Mouse (Mus musculus): ENCODE measurements around the gene Grik3.

Grik3 gene

GRCm38 (mm10) chr4:125640921-125641663, 150.6 kb downstream of the Grik3 start:
- no peak for DNase-seq (ENCODE audit: low spot score in 2 of 2)

DNA sequence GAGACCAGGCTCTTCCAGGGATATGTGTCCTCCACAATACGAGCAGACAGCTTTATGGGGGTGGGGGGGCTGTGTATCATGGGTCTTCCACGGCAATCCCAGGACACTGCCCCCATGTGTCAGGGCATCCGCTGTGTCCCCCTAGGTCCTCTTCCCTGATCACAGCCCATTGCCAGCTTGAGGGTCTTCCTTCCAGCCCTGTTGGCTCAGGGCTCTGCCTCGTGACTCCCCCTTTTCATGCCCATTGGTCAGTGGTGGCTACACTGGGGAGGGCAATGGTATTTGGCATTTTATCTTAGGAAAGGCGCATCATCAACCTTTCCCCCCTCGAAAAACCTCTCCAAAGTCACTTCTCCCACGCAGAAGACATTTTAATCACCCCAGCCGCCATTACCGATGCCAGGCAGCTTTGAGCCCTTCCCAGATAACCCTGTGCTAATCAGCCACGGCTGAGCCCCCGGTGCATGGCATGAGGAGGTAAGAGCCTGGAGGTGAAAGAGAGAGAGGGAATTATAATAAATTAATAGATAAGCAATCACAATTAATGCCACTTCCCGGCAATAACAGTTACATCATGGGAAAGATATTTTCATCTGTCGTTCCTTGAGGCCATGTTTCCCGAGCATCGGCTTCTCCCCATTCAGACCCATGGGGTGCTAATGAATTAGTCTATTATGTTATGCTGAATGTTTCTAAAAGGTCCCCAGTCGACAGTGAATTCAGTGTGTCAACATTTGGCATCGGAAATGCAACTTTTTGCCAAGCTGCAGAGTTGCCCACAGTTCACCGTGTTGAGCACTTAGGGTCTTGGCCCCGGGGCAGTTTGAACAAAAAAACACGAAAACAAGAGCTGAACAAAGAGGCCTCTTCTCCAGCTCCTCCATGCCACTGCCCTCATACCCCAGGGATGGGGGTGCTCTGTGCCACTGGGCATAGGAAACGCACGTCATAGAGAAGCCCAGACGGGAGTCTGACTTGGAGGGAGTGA, 154.4 kb downstream of the Grik3 start:
- no peak for DNase-seq (ENCODE audit: low spot score in 2 of 2)

GRCm38 (mm10) chr4:125651676-125652246, 161.3 kb downstream of the Grik3 start:
- DNase-seq (ENCODE audit: low spot score in 2 of 2), result no peak

DNA sequence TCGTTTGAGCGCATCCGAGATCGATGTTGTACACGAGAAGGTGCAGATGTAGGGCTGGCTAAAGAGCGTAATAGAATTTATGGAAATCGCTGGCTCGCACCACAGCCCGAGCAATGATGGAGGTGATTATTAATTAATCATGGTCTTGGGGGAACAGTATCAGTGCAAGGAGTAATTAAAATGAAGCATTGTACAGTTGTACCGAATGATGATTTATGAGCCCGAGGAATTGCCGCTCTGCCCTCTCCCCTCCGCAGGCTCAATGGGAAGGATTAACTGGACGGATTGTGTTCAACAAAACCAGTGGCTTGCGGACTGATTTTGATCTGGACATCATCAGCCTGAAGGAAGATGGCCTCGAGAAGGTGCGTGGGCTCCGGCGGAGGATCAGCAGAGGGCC, 165.5 kb downstream of the Grik3 start:
- no peak for DNase-seq (ENCODE audit: low spot score in 2 of 2)

DNA sequence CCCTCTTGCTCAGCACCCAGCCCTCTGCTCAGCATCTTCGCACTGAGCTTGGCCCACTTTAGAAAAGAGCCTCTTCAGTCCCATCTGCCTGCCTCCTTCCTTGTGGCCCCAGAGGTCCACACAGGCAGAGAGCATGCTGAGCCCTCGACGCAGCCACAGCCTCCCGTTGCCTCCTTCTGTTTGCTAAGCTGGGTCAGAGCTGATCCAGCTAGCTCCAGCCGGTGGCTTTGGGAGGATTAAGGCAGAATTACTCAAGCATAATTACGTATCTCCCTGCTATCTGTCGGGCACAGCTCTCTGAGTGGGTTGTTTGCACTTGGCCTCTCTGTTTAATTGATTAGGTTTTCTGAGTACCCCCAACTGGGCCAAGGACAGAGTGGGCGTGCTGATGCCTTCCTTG, 167.9 kb downstream of the Grik3 start:
- DNase-seq (ENCODE audit: low spot score in 2 of 2), result no peak

DNA sequence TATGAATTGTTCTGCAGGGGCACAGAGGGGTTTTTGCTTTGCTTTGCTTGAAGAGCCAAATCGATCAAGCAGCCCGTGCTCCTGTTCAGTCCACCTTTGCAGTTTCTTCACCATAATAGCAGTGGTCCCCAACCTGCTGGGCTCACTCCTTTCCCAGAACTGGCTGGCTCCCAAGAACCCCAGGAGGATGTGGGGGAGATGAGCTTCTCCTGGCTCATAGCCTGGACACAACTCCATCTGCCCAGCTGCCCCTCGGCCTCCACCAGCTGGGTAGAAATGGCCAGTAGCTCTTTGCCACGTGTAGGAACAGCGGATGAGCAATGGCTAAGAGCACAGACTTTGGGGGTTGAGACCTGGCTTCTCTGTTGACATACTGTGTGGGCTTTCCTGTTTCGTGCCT, 171.5 kb downstream of the Grik3 start:
- DNase-seq (ENCODE audit: low spot score in 2 of 2), result no peak

- no peak for DNase-seq (ENCODE audit: low spot score in 2 of 2)
Observed at GRCm38 (mm10) chr4:125663262-125663661, 172.8 kb downstream of the Grik3 start.

DNA sequence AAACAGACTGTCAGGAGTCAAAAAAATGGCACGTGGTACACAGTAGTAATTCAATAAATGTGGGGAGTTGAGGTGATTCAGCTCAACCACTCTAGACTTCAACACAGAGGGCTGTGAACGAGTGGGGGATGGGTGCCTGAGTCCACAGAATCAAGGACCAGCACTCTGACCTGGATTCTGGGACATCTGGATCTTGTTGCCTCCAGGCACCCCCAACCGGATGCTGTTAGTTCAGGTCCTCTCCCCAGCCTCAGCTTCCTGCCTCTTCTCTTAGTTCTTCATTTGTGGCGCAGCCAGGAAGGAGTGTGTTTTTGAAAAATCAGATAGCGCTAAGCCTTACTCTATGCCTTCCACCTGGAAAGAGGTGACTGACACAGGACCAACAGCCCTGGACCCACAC, 175.5 kb downstream of the Grik3 start:
- no peak for DNase-seq (ENCODE audit: low spot score in 2 of 2)

DNA sequence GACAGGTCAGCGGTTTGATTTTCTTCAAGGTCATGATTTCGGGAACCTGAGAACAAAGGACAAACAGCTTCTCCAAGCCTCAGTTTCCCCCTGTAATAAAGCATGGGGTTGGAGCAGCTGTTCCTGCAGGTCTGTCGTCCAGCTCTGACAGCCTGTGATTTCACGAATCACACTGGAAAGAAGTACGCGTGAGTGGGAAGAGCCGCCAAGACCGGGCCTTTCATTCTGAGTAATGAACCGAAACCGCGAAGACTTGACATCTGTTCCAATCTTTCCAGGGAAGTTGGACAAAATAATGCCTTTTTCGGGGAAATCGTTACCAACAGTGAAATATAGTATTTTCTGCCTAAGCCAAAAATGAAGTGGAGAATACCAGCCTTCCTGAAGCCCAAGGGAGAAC, 191.5 kb downstream of the Grik3 start:
- DNase-seq (ENCODE audit: low spot score in 2 of 2), result no peak

- DNase-seq (ENCODE audit: low spot score in 2 of 2), result no peak
Observed at GRCm38 (mm10) chr4:125687078-125687477, 196.6 kb downstream of the Grik3 start.

- DNase-seq (ENCODE audit: low spot score in 2 of 2), result no peak
Observed at GRCm38 (mm10) chr4:125695431-125695830, 204.9 kb downstream of the Grik3 start.

DNA sequence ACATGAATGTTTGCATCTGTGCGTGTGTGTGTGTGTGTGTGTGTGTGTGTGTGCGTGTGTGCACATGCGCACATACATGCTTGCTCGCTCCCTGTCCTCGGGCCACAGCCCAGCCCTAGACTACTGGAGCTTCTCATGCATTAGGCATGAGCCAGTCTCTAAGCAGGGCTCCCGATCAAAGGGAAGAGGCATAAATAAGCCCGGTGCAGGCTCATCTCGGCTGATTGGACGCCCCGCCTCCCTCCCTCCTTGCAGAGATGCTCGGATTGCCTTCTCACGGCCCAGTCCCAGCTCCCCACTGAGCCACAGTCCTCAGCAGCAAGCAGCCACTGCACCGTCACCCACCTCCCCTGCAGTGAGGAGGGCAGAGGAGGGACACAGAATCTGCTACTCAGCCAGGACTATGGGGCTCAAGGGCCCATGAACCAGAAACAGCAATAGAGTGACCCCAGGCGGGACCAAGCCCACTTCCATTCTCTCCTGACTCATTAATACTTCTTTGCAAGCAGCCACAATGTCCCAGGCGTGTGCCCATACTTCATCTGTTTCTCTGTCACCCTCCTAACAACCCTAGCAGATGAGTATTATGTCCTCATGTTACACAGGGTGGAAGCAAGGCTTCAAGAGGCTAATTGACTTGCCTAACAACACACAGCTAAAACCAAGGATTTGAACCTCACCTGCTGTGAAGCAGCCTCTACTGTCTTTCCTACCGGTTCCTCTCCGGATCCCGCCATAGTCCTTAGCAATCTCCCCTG, 205.9 kb downstream of the Grik3 start:
- no peak for DNase-seq (ENCODE audit: low spot score in 2 of 2)

DNA sequence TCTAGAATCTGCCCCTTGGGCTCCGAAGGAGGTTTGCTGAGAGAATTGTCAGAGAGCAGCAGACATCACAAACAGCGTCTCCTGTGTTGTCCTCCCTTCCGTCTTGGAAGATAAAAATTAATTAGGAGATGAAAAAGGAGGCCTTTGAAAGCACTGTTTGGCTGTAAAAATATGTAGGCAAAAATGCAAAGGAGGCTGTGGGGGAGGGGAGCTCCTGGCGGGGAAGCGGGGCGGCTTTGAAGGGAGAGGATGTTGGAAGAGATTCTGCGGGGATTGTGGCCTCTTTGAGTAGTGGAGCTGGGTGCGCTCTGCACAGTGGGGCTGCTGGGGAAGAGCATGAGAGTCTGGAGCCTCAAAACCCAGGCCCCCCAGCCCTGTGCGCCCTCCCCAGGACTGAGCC, 207.1 kb downstream of the Grik3 start:
- no peak for DNase-seq (ENCODE audit: low spot score in 2 of 2)

DNA sequence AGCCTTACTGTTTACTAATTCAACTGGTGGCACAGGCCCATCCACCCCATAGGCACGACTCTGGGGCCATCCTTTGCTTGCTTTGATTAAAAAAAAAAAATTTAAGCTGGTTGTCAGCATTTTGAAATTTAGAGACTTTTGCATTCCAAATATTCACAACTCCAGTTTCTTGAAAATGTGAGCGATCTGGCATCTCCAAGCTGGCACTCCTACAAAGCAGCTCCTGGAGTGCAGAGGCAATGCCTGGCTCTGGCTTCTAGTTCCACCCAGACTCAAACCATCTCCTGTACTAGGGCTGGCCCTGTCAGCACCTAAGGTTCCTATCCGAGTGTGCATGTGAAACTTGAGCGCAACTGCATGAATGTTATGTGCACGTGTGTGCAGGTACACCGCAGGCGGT, 208.6 kb downstream of the Grik3 start:
- DNase-seq (ENCODE audit: low spot score in 2 of 2), result no peak

DNA sequence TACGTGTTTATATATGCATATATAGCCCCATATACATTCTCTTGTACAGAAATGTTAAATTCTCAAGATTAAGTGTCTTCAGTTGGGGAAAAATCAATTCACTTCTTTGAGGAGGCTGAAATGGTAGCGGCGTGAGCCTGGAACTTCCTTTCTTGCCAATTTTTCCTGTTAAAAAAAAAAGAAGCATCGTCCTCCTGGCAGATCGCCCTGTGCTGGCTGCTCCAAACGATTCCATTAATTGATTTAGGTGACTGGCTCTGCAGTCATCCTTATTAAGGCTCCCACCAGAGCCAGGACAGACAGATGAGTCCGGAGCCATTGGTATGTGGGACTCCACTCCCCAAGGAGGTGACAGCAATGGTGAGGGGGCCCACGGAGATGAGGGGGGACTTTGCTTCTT, 209.8 kb downstream of the Grik3 start:
- DNase-seq (ENCODE audit: low spot score in 2 of 2), result no peak

- DNase-seq (ENCODE audit: low spot score in 2 of 2), result no peak
Observed at GRCm38 (mm10) chr4:125702607-125703309, 212.3 kb downstream of the Grik3 start.

DNA sequence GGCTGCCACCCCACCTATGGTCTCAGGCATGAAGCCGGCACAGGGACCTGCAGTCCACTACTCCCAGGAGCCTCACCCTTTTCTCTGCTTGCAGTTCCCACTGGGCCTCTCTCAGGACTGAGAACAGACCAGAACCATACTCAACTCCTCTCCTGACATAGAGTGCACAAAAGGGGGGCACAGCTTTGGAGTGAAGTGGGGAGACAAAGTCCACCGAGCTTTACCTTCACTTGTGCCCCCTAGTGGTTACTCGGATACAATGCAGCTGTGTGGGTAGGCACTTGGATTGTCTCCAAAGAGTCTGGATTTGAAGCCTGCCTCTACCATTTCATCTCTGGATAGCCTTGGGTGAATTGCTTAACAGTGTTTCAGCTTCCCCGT, 212.8 kb downstream of the Grik3 start:
- DNase-seq (ENCODE audit: low spot score in 2 of 2), result peak in 1 of 2 experiments; percentile 3

- no peak for DNase-seq (ENCODE audit: low spot score in 2 of 2)
Observed at GRCm38 (mm10) chr4:125705746-125706145, 215.2 kb downstream of the Grik3 start.

- DNase-seq (ENCODE audit: low spot score in 2 of 2), result no peak
Observed at GRCm38 (mm10) chr4:125709716-125710115, 219.2 kb downstream of the Grik3 start.

DNA sequence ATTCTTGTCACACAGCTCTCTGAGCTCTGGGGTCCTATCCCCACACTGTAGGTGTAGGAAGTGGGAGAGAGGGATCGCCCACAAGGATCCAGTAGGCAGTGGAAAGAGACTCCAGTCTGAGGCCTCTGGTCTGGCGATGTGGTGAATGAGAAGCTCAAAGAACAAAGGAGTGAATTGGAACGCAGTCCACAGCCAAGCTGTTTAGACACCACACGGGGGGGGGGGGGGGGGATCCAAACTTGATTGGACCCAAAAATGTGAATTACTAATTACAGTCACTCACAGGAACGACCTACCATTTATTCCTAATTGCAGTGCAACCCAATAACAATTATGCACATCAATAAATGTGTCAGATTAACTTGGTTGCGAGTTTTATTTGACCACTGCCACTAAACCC, 227.4 kb downstream of the Grik3 start:
- no peak for DNase-seq (ENCODE audit: low spot score in 2 of 2)

GRCm38 (mm10) chr4:125718429-125719140, 228.1 kb downstream of the Grik3 start:
- DNase-seq (ENCODE audit: low spot score in 2 of 2), result no peak
